Mouse (Mus musculus) adrenal gland, postnatal 25 days (tissue): ENCODE data around the gene Gm21988. TPM values are rescaled to one million over a fixed set of nuclear protein-coding genes. Genes with fewer than 3 reads are reported as not detected.

ENCODE experiments used
- DNase-seq: peaks from one replicate; pipeline ENCODE4 v3.0.0; 2021; ENCODE audit warnings: mixed read lengths
- total RNA-seq: library from RNA; stranded (reverse); gene quantifications from 2 replicates; pipeline ENCODE4 v1.2.3, GENCODE M21; 2021

The Gm21988 gene
- total RNA-seq, 1 experiment from 2014 or later, result 7.1 TPM

- no peak for DNase-seq
These were observed 21.6 kb downstream of the Gm21988 start for GRCm38 (mm10) chr11:70218039-70218438.

DNA sequence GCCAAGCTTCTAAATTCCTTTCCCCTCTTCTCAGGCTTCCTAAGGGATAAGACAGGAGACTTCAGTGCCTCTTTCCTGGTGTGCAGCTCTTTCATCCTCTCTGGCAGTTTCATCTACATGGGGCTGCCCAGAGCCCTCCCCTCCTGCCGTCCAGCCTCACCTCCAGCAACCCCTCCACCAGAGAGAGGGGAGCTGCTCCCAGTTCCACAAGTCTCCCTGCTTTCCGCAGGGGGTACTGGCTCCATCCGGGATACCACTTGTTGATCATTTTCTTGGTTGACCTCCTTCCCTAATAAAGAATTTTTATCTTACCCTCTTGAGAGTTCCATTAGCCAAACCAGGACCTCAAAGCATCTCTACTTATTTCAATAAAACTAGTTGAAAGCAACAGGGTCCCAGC lies 23.5 kb downstream of the Gm21988 start:
- DNase-seq, result no peak

DNA sequence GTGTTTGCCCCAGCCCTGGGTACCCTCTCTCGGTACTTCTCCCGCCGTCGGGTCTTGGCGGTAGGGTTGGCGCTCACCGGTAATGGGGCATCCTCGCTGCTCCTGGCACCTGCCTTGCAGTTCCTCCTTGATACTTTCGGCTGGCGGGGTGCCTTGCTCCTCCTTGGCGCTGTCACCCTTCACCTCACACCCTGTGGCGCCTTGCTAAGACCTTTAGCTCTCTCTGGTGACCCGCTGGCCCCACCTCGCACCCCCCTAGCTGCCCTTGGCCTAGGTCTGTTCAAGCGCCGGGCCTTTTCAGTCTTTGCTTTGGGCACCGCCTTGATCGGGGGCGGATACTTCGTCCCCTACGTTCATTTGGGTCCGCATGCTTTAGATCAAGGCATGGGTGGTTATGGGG lies 24.3 kb downstream of the Gm21988 start:
- DNase-seq, result no peak

GRCm38 (mm10) chr11:70214856-70215209 lies 24.8 kb downstream of the Gm21988 start:
- no peak for DNase-seq

- DNase-seq, result peak; percentile 45
These were observed 25.3 kb downstream of the Gm21988 start for GRCm38 (mm10) chr11:70214191-70214855.

DNA sequence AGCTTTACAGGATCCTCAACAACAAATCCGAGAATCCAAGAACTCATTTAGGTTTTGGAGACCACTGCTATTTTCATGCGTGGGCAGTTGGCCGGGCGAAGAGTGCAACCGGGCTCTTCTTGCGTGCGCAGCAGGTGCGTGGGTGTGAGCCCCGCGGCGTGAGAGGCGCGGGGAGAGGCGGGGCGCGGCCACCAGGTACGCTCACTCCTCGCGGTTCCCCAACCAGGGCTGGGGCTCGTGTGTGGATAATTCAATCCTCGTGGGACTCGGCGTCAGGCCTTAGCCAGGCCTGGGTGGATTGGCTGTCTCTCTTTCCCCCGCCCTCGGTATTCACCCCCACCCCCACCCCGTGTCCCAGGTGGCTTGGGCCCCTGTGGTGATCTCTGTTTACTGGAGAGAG lies 25.9 kb downstream of the Gm21988 start:
- DNase-seq, result no peak

GRCm38 (mm10) chr11:70212896-70213295 lies 26.7 kb downstream of the Gm21988 start:
- DNase-seq, result peak; percentile 67

GRCm38 (mm10) chr11:70212423-70212822 lies 27.2 kb downstream of the Gm21988 start, which contains the start of gene Slc16a11:
Slc16a11 (plus strand) TSS chr11:70212752.
- DNase-seq, result no peak

GRCm38 (mm10) chr11:70211972-70212371 lies 27.7 kb downstream of the Gm21988 start:
- DNase-seq, result no peak

- DNase-seq, result no peak
These were observed 28.9 kb downstream of the Gm21988 start for GRCm38 (mm10) chr11:70210681-70211080.

GRCm38 (mm10) chr11:70208778-70209388 lies 30.7 kb downstream of the Gm21988 start:
- no peak for DNase-seq

DNA sequence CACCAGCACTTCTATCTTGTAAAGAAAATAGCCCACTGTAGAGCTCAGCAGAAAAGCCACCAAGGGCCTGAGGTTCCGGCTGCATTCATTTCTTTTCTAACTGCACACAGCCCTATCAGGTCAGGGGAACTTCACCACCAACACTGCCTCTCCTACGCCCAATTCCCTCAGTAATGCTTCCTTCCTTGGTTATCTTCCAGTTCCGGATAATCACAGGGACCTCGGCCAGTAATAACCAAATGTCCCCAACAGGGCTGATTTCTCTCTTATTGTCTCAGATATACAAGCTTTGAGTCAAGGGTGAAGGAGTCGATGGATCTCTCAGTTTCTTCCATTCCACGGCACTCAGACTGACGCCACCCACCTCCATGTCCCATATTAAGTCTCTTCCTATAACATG lies 32.3 kb downstream of the Gm21988 start:
- DNase-seq, result no peak

GRCm38 (mm10) chr11:70206801-70207200 lies 32.8 kb downstream of the Gm21988 start:
- DNase-seq, result no peak

- DNase-seq, result peak; percentile 90
These were observed 37.9 kb downstream of the Gm21988 start for GRCm38 (mm10) chr11:70201691-70202090.

DNA sequence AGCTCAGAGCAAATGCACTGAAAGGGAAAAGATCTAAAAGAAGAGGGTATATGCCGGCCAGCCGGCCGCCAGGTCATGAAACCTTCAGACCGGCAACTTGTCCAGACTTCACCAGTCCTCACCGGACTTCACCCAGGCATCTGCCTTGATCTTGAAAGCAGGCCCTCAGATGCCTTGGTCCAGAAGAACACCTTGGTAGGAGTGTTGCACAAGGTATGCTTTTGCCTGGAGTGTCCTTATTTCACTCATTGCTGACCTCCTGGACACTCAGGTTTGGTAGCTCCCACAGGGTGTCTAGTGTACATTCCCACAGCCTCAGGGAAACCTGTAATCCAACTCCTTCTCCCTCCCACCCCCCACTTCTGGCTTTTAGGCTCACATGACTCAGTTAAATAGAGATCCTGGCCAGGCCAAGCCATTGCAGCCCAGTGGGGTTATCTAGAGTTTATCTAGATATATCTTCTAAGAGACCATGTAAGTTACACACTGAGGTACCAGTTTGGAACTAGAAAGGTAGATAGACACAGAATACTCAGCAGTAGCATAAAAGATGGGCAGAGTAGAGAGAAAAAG lies 39.5 kb downstream of the Gm21988 start:
- DNase-seq, result no peak

DNA sequence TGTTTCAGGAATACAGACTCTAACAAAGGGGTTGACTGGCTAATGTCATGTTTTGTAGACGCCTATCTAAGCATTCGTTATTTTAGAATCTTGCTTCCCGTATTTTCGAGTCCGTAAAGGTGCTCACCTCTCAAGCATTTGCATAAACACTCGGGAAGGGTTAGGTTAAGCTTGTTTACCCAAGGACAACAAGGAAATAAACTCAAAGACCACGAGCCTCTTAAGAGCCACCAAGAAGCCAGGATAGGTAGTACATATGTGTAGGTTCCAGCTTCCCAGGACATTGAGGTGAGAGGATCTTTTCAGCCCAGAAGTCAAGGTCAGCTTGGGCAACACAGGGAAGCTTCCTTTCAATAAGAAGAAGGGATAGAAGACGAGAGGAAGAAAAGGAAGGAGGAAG lies 40.5 kb downstream of the Gm21988 start:
- no peak for DNase-seq

GRCm38 (mm10) chr11:70198332-70198731 lies 41.3 kb downstream of the Gm21988 start:
- no peak for DNase-seq

DNA sequence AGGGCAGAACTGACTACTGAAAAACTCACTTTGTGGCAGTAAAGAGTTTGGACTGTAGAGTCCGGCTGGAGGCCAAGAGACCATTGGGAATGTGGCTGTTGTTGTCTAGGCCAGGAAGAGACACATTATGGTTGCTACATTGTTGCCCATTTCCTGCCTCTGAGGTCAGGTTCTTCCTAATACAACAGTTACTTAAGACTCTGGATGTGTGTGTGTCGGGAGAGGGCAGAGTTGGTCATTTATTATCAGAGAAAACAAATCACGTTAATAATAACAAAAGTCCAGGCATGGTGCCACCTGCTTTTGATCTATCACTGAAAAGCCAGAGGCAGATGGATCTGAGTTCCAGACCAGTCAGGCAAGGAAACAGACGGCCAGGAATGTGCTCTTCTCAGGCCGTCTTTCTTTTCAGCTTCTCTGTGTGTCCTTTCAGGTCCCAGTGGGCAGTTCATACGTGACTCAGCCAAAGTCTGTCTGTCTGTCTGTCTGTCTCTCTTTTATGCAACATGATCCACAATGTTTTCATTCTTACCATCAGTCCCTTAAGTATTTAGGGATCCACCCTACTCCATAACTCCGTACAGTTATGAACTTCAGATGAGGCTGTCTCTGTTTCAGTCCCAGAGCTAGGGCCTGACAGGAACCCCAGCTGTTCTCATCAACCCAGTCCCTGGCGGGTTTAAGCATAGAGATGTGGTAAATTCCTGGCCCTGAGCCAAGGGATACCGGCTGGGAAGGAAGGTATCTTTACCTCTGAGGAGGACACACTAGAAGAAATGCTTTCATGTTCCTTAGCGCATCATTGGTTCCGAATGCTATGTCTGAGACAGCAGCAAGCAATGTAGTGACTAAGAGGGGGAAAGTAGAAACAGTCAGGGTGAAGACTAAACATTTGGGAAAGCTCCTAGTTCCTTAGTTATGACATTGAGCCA lies 46.0 kb downstream of the Gm21988 start:
- DNase-seq, result no peak

- DNase-seq, result no peak
These were observed 47.5 kb downstream of the Gm21988 start for GRCm38 (mm10) chr11:70192157-70192556.

DNA sequence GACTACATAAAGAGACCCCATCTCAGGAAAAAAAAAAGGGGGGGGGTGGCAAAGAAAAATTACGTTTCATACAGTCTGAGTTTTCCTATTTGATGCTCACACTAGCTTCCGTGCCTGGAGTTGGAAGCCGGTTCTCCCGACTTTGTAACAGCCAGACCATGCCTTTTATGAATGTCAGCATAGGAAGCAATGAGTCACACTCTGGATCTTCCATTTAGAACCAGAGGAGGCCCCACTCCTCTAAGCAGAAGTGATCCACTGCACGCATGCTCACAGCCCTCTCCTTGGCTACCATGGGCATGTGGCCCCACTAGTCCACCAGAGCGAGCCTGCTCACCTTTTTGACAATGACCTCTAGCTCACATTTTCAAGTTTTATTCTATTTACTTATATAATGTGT lies 48.4 kb downstream of the Gm21988 start:
- no peak for DNase-seq

DNA sequence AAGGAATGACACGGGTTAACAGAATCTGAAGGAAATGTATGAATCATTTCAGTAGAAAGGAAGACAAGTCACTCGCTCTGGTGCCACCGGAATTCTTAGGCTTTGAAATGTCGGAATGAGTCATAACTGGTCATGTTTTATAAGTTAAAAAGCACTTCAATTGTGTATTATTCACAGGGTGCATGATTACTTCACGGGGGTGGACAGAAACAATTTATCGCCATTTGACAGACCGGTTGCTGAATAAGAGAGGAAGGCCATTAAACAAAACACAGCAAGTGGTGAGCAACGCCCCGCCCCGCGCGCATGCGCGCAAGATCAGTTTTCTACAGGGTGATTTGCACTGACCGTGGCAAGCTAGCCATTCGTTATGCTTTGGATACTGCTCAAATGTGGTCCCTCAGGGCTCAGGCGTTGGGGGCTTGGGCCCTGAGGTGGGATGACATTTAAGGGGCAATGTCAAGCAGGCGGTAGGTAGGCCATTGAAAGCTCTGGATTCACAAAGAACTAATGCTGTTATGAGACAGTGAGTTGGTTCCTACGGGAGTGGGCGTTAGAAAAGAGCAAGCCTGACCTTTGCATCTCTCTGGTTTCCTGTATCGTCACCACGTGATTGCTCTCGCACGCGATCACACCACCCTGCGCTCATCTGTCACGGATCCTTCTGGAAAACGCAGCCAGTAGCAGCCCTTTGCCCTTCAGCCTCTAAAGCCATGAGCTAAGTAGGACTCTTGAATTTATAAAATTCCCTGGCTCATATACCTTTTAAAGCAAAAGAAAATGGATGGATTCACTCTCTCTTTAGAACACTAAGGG lies 50.1 kb downstream of the Gm21988 start:
- DNase-seq, result peak; percentile 68
